Mouse (Mus musculus): Measurements from ENCODE around the gene BC025446.
"Not testable (repeated sequence)": the region's sequence is repeated elsewhere in the genome, so short reads cannot be mapped to it uniquely, and the experiment has no call there.

BC025446 gene

GRCm38 (mm10) chr15:75215778-75216691, at the start of gene BC025446:
BC025446 (plus strand) TSS chr15:75216376.
- no peak for DNase-seq

- peak; percentile 16 for DNase-seq
Measured at GRCm38 (mm10) chr15:75175506-75175905, 40.7 kb upstream of the BC025446 start.

- DNase-seq: no peak
Measured at GRCm38 (mm10) chr15:75186291-75186690, 29.9 kb upstream of the BC025446 start.

DNA sequence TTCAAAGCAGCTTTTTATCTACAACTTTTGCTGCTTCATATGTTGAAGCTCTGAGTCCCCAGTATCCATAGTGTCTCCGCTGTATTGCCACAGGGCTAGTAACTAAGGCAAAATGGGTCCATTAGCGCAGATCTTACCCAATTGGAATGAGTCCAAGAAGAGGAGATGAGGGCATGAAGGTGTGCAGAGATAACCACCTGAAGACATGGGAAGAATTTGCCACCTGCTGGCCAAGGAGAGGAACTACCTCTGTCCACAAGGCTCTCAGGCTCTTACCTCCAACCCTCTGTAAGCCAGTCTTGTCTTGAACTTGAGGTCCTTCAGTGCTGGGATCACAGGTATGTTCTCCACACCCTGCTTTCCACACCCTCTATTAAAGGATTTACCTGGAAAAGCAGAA, 27.1 kb upstream of the BC025446 start:
- no peak for DNase-seq

GRCm38 (mm10) chr15:75190560-75190959, 25.6 kb upstream of the BC025446 start:
- DNase-seq: not testable (repeated sequence)

DNA sequence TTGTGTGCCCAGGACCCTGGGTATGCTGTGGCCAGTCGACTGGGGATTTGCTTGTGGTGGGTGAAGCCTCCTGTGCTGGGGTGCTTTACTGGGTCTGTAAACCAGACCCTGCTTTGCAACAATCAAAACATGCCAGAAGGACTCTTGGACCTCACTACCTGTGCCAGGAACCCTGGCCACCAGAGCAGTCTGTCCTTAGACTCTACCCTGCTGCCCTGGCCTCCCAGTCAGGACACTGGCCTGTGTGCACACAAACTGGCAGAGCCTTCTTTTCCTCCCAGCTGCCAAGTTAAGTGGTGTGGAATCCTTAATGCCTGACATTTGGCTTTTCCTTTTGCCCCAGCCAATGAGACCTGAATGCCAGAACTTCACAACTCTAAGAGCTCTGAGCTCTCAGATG, 655 bp downstream of the BC025446 start:
- no peak for DNase-seq

- no peak for DNase-seq
Measured at GRCm38 (mm10) chr15:75221942-75222341, 5.8 kb downstream of the BC025446 start.

DNA sequence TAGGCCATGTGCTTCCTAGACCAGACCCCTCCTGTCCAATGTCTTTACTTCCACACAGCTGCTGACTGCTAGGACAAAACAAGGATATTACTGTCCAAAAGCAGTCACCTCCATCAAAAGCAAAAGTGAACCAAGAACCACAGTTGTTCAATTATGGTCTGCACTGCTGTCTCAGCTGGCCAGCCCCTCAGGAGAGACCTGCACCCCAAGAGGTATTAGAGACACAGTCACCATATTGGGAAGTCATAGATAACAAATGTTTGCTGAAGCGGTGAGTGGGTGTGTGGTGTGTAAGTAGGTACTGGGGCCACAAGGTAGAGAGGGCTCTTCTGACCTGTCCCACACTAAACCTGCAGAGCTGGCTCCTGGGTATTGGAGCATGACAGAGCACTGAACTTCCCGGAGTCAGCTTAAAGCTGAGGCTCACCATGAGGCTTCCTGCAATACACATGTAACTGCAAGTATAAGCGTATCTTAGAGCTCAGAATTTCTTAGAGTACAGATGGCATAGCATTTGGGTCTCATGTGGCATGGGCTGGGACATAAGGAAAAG, 21.6 kb downstream of the BC025446 start:
- no peak for DNase-seq

DNA sequence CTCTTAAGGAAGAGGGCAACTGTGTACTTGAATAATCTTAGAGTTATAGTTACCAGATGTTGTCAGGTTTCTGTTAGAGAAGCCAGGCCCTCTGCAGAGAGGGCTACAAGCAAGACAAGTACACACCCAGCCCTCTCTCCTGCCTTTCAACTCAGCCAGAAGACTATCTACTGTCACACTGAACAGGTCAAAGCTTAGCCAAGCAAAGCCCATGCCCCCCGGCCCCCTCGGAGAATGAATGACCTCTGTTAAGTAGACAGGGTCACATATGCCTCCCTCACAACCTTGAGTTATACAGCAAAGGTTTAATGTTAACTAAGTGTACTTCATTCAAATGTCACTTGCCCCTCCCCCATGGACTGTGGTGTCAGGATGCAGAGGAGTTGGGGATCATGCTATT, 24.4 kb downstream of the BC025446 start:
- DNase-seq: no peak

DNA sequence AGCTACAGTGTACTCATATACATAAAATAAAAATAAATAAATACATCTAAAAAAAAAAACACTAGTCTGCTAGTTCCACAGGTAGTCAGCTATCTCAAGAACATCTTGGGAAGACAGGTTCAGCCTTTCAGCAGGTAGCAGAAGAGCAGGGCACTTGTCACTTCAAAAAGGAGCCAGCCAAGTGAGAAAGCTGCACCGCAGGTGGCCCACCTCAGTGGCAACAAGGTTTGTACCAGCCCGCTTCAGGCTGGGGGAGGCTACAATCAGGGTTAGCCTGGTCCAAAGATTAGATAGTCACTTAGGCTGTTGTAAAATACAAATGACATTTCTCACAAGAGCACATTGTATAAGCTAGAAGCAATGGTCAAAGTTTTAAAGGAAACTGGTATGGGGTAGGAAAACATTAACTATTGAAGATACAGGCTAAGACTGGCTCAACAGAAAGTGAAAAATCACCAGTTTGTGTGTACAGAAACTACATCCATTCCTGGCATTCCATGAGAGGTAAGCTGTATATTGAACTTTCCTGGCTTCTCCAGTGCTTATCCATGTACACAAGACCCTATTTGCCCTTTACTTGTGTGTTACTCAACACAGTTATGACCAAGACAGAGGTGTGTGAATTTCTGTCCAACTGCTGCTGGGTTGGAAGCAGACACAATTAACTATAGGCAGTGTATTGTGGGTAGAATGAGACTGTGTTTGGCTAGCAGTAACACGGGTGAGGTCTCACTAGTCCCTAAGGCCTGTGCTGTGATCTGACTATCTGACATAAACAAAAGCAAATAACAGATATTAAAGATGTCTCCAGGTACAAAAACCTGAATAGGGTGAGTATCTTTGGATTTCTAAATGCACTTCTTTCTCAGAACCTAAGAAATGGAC, 26.8 kb downstream of the BC025446 start:
- DNase-seq: no peak

DNA sequence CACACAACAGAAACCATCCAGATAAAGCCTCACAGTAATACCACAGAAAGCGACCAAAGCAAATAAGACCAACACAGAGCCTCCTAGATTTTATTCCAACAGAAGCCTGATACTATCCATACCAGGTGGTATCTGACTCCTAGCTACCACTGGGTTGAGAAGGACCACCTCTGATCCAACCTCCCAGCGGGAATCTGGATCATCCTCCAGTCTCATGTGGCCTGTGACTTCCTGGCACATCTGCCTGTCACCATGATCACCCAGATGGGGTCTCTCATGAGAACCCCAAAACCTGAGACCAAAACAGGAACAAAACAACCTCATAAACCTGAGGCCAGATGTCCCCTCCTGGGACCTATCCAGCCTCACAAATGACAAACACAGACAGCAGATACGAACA, 38.5 kb downstream of the BC025446 start:
- DNase-seq: no peak

GRCm38 (mm10) chr15:75265863-75266262, 49.7 kb downstream of the BC025446 start:
- no peak for DNase-seq

DNA sequence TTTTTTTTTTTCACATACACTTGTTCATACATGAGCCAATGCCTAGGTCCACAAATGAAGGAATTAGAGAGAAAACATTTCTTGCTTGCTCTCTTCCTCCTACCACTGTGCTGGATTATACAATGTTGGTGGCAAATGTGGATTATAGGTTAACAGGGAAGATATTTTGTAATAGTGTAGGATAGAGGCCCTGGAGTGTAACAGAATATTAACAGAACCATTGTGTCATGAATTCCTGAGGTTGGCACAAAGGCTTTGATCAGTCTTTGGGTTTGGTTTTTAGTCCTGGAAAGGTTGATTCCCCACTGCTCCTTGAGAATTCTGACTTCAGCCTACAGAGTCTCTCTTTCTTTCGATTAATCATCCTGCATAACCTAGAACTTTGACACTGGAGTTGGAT, 50.5 kb downstream of the BC025446 start:
- no peak for DNase-seq

GRCm38 (mm10) chr15:75268121-75268520, 51.9 kb downstream of the BC025446 start, which contains the start of gene Ly6f:
Ly6f (plus strand) TSS chr15:75268421.
- no peak for DNase-seq

GRCm38 (mm10) chr15:75268916-75269829, 53.0 kb downstream of the BC025446 start:
- DNase-seq: no peak

DNA sequence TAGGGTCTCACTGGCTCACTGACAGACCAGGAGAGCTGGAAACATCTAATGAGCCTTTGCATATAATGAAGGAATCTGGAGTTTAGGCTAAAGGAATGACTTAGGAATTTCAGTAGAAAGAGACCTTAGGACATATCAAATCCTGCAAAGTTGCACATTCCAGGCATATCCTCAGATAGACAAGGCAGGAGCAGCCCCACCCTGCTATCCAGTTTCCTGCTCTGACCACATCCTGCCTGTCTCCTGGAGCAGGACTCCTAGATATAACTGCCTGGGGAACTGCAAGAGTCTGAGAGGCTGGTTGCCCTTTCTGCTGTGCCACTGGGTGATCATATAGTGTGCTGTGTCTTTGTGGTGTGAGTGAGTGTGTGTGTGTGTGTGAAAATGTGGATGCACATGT, 54.0 kb downstream of the BC025446 start:
- DNase-seq: no peak

- DNase-seq: no peak
Measured at GRCm38 (mm10) chr15:75270691-75271362, 54.7 kb downstream of the BC025446 start.

DNA sequence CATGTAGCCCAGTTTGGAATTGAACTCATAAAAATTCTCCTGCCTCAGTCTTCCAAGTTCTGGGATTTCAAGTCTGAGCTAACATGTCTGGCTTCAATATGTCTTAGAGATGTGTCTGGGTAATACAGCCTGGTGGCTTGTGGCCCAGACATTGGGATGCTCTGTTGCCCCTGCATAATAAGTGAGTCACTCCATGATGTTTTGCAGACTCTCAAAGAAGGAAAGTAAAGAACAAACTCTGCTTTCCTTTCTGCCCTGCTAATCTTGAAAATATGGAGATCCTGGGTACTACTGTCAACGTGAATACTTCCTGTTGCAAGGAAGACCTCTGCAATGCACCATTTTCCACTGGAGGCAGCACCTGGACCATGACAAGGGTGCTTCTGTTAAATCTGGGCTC, 55.2 kb downstream of the BC025446 start:
- no peak for DNase-seq

GRCm38 (mm10) chr15:75271891-75272290, 55.7 kb downstream of the BC025446 start:
- no peak for DNase-seq

Data from right cerebral cortex, postnatal 14 days (tissue).